Mouse (Mus musculus) limb, embryonic 10.5 days (tissue): ENCODE measurements around the gene Bcl2l12. TPM values are rescaled to one million over a fixed set of nuclear protein-coding genes. Genes with fewer than 3 reads are reported as not detected.

ENCODE experiments used
- DNase-seq: peaks from one replicate; pipeline ENCODE4 v3.0.0-alpha.2; 2017; ENCODE audit warnings: low spot score
- H3K27ac ChIP-seq: fragments of 300-500 bp; sonication (generic); 2 replicates; pipeline ENCODE4 v1.5.1; 2016; ENCODE audit warnings: mild to moderate bottlenecking
- H3K27me3 ChIP-seq: fragments of 300-500 bp; sonication (generic); 2 replicates; pipeline ENCODE4 v1.6.1; 2016; ENCODE audit warnings: low read depth, mild to moderate bottlenecking; ENCODE audit not compliant: poor library complexity, severe bottlenecking
- H3K36me3 ChIP-seq: fragments of 300-500 bp; sonication (generic); 2 replicates; pipeline ENCODE4 v1.6.1; 2016; ENCODE audit warnings: mild to moderate bottlenecking, moderate library complexity
- H3K4me1 ChIP-seq: fragments of 300-500 bp; sonication (generic); 2 replicates; pipeline ENCODE4 v1.6.1; 2016
- H3K4me3 ChIP-seq: fragments of 300-500 bp; sonication (generic); 2 replicates; pipeline ENCODE4 v1.5.1; 2016; ENCODE audit warnings: mild to moderate bottlenecking, moderate library complexity
- H3K9me3 ChIP-seq: fragments of 300-500 bp; sonication (generic); replicated peaks from 2 replicates; pipeline ENCODE4 v1.6.1; 2016; ENCODE audit warnings: mild to moderate bottlenecking
- WGBS: fragments of 180-500 bp; shearing (Covaris S2); methylation state at CpG from one replicate; pipeline ENCODE4 v1.1.7; 2016; 5-methylcytosine and 5-hydroxymethylcytosine counted together
- polyA plus RNA-seq: library from polyadenylated mRNA; unstranded; fragments of >200 nt; fragmentation: Nextera tagmentation; extraction: Ambion mirVana; gene quantifications from 2 replicates; pipeline ENCODE4 v1.2.1, GENCODE M21; 2016

Gene Bcl2l12
- polyA plus RNA-seq, 1 experiment from 2014 or later, result 92.2 TPM

GRCm38 (mm10) chr7:44981539-44981938, 17.0 kb downstream of the Bcl2l12 start:
- Histone ChIP-seq H3K27me3 (no peaks in the 10 kb centered on the region), H3K36me3 (peaks cover 83% of the 10 kb centered on the region), H3K9me3 (no peaks in the 10 kb centered on the region), H3K4me1 (peaks cover 26% of the 10 kb centered on the region), H3K4me3 (peak overlapping the region; percentile 19; the same call in 1 of the 2 replicates), H3K27ac (no peak overlapping the region)
- WGBS, result 91% methylated on average over 8 of the region's 8 CpGs
- DNase-seq, result no peak

- Histone ChIP-seq H3K27ac (no peak overlapping the region), H3K36me3 (peaks cover 81% of the 10 kb centered on the region), H3K4me3 (no peak overlapping the region), H3K27me3 (no peaks in the 10 kb centered on the region), H3K4me1 (peaks cover 22% of the 10 kb centered on the region), H3K9me3 (no peaks in the 10 kb centered on the region)
- WGBS, result 93% methylated on average over 3 of the region's 3 CpGs
- DNase-seq, result no peak
These were observed 20.2 kb downstream of the Bcl2l12 start for GRCm38 (mm10) chr7:44978300-44978699.

GRCm38 (mm10) chr7:44975117-44975419, 23.4 kb downstream of the Bcl2l12 start:
- Histone ChIP-seq H3K36me3 (peaks cover 50% of the 10 kb centered on the region), H3K4me1 (peaks cover 39% of the 10 kb centered on the region), H3K9me3 (no peaks in the 10 kb centered on the region), H3K4me3 (peak overlapping the region; percentile 59), H3K27ac (no peak overlapping the region), H3K27me3 (no peaks in the 10 kb centered on the region)
- 25% methylated on average over 6 of the region's 6 CpGs for whole genome bisulfite sequencing
- DNase-seq, result no peak

- Histone ChIP-seq H3K9me3 (no peaks in the 10 kb centered on the region), H3K4me1 (peaks cover 45% of the 10 kb centered on the region), H3K4me3 (peak within 1 kb of the TSS; percentile 59), H3K27ac (peak within 1 kb of the TSS; percentile 84), H3K36me3 (peaks cover 44% of the 10 kb centered on the region), H3K27me3 (no peaks in the 10 kb centered on the region)
- WGBS, result 2% methylated on average over 22 of the region's 22 CpGs
- peak; percentile 88 for DNase-seq
These were observed 24.0 kb downstream of the Bcl2l12 start, which contains the start of gene Cpt1c for GRCm38 (mm10) chr7:44974383-44975116. Gene Cpt1c, minus strand, starts transcription at chr7:44974851.

- WGBS, result 50% methylated on average over 14 of the region's 14 CpGs
- Histone ChIP-seq H3K4me1 (peaks cover 45% of the 10 kb centered on the region), H3K9me3 (no peaks in the 10 kb centered on the region)
These were observed 24.9 kb downstream of the Bcl2l12 start for GRCm38 (mm10) chr7:44973415-44974130.

GRCm38 (mm10) chr7:44971142-44971541, 27.4 kb downstream of the Bcl2l12 start:
- Histone ChIP-seq H3K27ac (peak overlapping the region; percentile 92), H3K36me3 (peaks cover 16% of the 10 kb centered on the region), H3K4me3 (peak overlapping the region; percentile 71), H3K27me3 (no peaks in the 10 kb centered on the region), H3K9me3 (no peaks in the 10 kb centered on the region), H3K4me1 (peaks cover 45% of the 10 kb centered on the region)
- DNase-seq, result no peak
- WGBS, result 74% methylated on average over 7 of the region's 7 CpGs

More at GRCm38 (mm10) chr7:44973415-44974130, 24.9 kb downstream of the Bcl2l12 start:
- DNase-seq, result no peak
- Histone ChIP-seq H3K27me3 (no peaks in the 10 kb centered on the region), H3K4me3 (peak overlapping the region; percentile 59), H3K27ac (peak overlapping the region; percentile 84), H3K36me3 (peaks cover 35% of the 10 kb centered on the region)

GRCm38 (mm10) chr7:44970231-44970691, 28.3 kb downstream of the Bcl2l12 start:
- DNase-seq, result peak; percentile 90
- H3K27me3 ChIP-seq, result no peaks in the 10 kb centered on the region
- under 1% methylated on average over 36 of the region's 36 CpGs for WGBS
- H3K4me3 ChIP-seq, result peak overlapping the region; percentile 71
- peak overlapping the region; percentile 92 for H3K27ac ChIP-seq
- peaks cover 44% of the 10 kb centered on the region for H3K4me1 ChIP-seq
- H3K36me3 ChIP-seq, result peaks cover 14% of the 10 kb centered on the region
- no peaks in the 10 kb centered on the region for H3K9me3 ChIP-seq

- no peaks in the 10 kb centered on the region for H3K27me3 ChIP-seq
- 73% methylated on average over 15 of the region's 15 CpGs for WGBS
- H3K4me1 ChIP-seq, result peaks cover 19% of the 10 kb centered on the region
- H3K27ac ChIP-seq, result no peak overlapping the region
- DNase-seq, result no peak
- H3K4me3 ChIP-seq, result no peak overlapping the region
- no peaks in the 10 kb centered on the region for H3K9me3 ChIP-seq
- peaks cover 39% of the 10 kb centered on the region for H3K36me3 ChIP-seq
These were observed 31.9 kb downstream of the Bcl2l12 start for GRCm38 (mm10) chr7:44966638-44967037.

GRCm38 (mm10) chr7:44965975-44966374, 32.5 kb downstream of the Bcl2l12 start:
- H3K9me3 ChIP-seq, result no peaks in the 10 kb centered on the region
- peaks cover 46% of the 10 kb centered on the region for H3K36me3 ChIP-seq
- H3K27ac ChIP-seq, result no peak overlapping the region
- WGBS, result 85% methylated on average over 7 of the region's 7 CpGs
- peaks cover 13% of the 10 kb centered on the region for H3K4me1 ChIP-seq
- H3K4me3 ChIP-seq, result no peak overlapping the region
- no peaks in the 10 kb centered on the region for H3K27me3 ChIP-seq
- no peak for DNase-seq

- Histone ChIP-seq H3K4me3 (no peak overlapping the region), H3K4me1 (peaks cover 4% of the 10 kb centered on the region; the same call in 1 of the 2 replicates), H3K9me3 (no peaks in the 10 kb centered on the region), H3K27me3 (no peaks in the 10 kb centered on the region), H3K27ac (no peak overlapping the region), H3K36me3 (peaks cover 51% of the 10 kb centered on the region)
- DNase-seq, result no peak
- WGBS, result 94% methylated on average over 13 of the region's 13 CpGs
These were observed 33.5 kb downstream of the Bcl2l12 start for GRCm38 (mm10) chr7:44964990-44965389.

GRCm38 (mm10) chr7:44962831-44963230, 35.7 kb downstream of the Bcl2l12 start:
- Histone ChIP-seq H3K27ac (no peak overlapping the region), H3K4me3 (0 out of 2 replicates have a peak overlapping the region, but pooled peaks have one; percentile 6), H3K9me3 (no peaks in the 10 kb centered on the region), H3K4me1 (no peaks in the 10 kb centered on the region), H3K36me3 (peaks cover 59% of the 10 kb centered on the region), H3K27me3 (no peaks in the 10 kb centered on the region)
- DNase-seq, result no peak
- 91% methylated on average over 5 of the region's 5 CpGs for WGBS

- WGBS, result 71% methylated on average over 8 of the region's 8 CpGs
- peaks cover 59% of the 10 kb centered on the region for H3K36me3 ChIP-seq
These were observed 36.2 kb downstream of the Bcl2l12 start for GRCm38 (mm10) chr7:44962337-44962736.

GRCm38 (mm10) chr7:44960512-44960910, 38.0 kb downstream of the Bcl2l12 start:
- H3K4me3 ChIP-seq, result no peak overlapping the region
- no peaks in the 10 kb centered on the region for H3K9me3 ChIP-seq
- peaks cover 47% of the 10 kb centered on the region for H3K36me3 ChIP-seq
- DNase-seq, result no peak
- H3K4me1 ChIP-seq, result peaks cover 4% of the 10 kb centered on the region; the same call in 1 of the 2 replicates
- H3K27me3 ChIP-seq, result no peaks in the 10 kb centered on the region
- no peak overlapping the region for H3K27ac ChIP-seq
- WGBS, result 90% methylated on average over 13 of the region's 13 CpGs

More at GRCm38 (mm10) chr7:44962337-44962736, 36.2 kb downstream of the Bcl2l12 start:
- Histone ChIP-seq H3K27me3 (no peaks in the 10 kb centered on the region), H3K9me3 (no peaks in the 10 kb centered on the region), H3K4me1 (no peaks in the 10 kb centered on the region), H3K27ac (no peak overlapping the region), H3K4me3 (no peak overlapping the region)
- no peak for DNase-seq
